Mouse (Mus musculus): ENCODE data around the gene Kdelc2.

Gene Kdelc2

GRCm38 (mm10) chr9:53383951-53384866 is at the start of gene Kdelc2:
TSS of gene Kdelc2 (plus strand) at chr9:53384025.
- peak; percentile 21 to 25 for DNase-seq

DNA sequence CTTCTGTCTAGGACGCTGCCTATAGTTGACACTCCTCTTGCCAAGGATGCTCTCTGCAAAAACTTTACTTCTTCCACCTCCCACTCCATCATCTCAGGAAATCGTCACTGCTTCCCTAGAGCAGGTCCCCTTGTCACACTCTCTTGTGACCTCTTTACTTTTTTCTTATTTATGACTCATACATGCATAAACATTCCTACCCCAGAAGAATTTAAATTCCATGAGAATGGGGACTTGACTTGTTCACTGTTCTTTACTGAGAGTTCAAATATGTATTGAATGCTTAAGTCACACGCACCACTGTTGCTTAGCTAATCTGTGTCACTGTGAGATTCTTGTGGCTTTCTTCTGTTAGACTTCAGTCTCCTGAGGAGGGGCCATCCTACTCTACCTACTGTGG is 48.7 kb upstream of the Kdelc2 start:
- no peak for DNase-seq

DNA sequence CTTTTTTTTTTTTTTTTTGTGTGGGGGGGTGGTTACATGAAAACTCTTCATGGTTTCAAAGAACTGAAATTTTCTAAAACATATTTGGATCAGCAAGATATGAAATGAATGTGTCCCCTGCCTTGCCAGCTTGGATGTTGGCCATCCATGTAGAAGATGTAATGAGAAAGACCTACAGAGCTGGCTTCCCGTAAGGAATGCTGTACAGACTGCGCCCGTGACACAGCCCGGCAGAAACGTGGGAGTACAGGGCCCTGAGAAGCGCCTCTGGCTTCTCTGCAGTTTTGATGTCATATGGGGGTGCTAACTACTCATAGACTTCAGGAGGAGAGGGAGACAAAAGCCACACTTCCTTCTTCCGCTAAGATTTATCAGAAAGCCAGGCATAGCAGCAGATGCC is 44.2 kb upstream of the Kdelc2 start:
- DNase-seq, result no peak

DNA sequence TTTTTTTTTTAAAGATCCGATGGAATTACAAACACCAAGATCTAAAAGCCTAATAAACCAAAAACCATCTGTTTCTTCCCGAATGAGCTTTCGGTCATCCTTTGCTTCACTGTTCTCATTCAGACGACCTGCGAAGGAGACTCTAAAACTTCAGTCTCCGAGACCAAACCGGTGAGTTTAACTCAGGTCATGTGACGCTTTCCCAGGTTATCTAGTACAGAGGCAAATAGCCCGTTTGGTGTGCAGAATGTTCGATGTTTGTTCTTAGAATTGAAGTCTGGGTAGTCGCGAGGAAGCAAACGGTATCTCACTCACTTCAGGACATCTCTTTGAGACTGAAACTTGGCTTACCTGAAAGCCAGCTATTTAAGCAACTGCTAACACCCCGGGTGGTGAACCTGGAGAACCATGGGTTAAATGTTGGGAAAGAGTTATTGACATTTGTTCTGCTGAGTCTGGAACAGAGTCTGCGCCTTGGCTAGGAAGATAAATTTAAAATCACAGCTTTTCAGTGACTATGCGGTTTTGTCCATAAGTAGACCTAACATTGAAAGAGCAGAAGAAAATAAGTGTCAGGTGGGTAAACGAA is 43.4 kb upstream of the Kdelc2 start:
- no peak for DNase-seq

- no peak for DNase-seq
These were observed 42.9 kb upstream of the Kdelc2 start for GRCm38 (mm10) chr9:53340969-53341368.

GRCm38 (mm10) chr9:53341981-53342380 is 41.8 kb upstream of the Kdelc2 start:
- DNase-seq, result no peak

GRCm38 (mm10) chr9:53344646-53345432 is 39.0 kb upstream of the Kdelc2 start:
- no peak for DNase-seq

DNA sequence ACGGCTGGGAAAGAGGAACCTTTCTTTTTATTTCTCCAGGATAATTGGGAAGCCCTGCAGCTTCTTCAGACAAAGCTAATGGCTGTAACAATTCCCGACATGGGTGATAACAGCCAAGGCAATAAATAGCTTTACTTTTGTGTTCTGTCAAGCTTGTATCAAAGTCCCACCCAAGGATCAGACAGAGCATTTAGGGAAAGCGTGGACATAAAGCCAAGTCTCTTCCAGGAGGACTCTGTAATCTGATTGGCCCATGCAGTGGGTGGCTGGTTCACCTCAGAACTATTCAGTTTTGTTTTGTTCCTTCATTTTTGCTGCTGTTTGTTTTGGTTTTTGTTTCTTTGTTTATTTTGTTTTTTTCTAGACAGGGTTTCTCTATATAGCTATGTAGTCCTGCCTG is 38.1 kb upstream of the Kdelc2 start:
- no peak for DNase-seq

- no peak for DNase-seq
These were observed 37.4 kb upstream of the Kdelc2 start for GRCm38 (mm10) chr9:53346402-53346801.

DNA sequence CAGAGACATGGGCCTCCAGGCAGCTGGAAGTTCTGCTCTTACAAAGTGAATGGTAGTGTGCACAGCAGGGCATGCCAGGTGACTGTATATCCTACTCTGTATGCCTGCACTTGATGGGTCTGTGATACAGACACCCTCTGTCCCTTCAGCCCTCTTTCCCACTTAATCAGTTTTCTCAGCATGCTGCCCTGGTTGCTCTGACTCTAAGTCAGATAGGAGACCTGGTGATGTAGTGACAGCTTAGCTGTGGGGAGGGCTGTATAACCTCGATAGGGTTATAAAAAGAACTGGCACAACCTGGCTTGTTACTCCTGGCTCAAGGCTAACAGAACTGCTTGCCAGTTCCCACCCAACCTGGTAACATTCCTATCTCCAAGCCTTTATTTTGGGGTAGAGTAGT is 34.6 kb upstream of the Kdelc2 start:
- DNase-seq, result no peak

DNA sequence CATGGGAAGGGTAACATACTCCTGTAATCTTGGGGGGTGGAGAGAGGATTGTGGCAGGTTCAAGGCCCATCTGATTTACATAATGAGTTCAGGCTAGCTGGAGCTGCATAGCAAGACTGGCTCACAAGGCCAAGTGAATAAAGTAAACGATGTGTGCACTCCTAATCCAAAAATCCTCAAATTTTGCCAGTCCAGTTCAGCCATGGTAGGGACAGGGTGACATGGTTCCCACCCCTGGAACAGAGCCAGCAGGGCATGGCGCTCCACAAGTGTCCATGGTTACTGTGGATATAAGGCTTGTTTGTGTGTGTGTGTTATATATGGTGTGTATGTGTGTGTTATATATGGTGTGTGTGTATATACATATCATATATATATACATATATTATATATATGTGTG is 33.5 kb upstream of the Kdelc2 start:
- DNase-seq, result no peak

DNA sequence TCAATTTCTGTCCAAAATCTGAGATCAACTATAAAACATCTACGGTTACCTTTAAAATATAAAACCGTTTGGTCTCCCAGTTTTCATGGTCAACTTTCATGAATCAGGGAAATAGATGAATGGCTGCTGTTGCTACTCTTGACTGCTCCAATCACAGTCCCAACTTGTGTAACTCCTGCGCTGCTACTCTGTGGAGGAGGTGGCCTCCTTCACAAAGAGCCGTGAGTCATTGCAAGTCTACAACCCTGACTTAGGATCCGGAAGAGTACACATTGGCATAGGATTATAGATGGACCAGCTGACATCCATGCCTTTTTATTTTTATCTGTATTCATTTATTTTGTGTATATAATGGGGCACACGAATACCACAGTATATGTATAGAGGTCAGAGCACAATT is 31.9 kb upstream of the Kdelc2 start:
- DNase-seq, result no peak

- DNase-seq, result no peak
These were observed 30.7 kb upstream of the Kdelc2 start for GRCm38 (mm10) chr9:53353161-53353560.

GRCm38 (mm10) chr9:53356219-53357155 is 27.3 kb upstream of the Kdelc2 start:
- DNase-seq, result no peak

DNA sequence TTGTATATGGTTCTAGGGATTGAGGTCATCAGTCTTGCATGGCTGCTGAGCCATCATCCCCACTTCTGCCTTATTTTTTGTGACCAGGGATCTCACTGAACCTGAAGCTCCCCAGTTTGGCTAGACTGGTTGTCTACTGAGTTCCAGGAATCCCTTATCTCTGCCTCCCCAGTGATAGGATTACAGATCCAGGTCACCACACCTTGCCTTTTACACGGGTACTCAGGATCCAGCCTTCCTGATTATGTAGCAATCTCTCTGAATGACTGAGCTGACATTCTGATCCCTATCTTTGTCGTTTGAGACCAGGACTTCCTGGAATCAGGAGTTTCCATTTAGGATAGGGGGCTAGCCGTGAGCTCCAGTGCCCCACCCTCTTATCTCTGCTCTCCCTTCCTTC is 12.5 kb upstream of the Kdelc2 start:
- DNase-seq, result no peak

- DNase-seq, result no peak
These were observed 7.9 kb upstream of the Kdelc2 start for GRCm38 (mm10) chr9:53375907-53376306.

DNA sequence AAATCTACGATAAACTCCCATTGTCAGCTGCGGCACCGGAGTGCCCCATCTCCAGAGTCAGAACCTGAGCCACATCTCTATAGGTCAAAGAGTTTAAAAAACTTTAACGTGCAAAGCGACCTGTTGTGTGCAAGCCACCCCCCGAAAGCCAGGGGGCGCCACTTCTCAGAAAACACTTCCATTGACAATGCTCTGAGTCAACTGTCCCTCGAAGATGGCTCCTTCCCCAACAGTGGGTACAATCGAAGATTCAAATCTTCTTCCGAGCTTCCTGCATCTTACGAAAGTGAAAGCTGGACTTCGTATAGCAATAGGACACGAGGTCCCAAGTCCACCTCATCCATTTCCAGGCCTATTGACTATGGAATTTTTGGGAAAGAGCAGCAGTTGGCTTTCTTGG is 7.0 kb upstream of the Kdelc2 start:
- peak; percentile 23 to 33 for DNase-seq

DNA sequence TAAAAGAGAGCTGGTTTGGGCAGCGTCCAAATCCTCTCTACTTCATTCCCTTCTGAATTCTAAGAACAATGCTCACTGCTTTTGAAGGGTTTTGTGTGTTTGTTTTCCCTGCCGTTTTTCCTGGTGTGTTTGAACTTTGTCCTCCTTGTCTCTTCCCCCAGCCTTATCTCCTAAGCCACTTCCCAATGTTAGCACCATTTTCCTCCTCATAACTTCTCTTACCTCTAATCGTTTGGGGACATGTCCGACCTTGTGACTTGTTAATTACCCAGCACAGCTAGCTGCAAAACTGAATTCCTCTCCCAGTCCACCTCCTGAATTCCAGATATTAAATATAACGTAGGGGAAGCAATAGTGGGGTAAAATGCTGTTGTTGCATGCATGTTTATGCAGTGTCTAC is 6.2 kb upstream of the Kdelc2 start:
- DNase-seq, result no peak

DNA sequence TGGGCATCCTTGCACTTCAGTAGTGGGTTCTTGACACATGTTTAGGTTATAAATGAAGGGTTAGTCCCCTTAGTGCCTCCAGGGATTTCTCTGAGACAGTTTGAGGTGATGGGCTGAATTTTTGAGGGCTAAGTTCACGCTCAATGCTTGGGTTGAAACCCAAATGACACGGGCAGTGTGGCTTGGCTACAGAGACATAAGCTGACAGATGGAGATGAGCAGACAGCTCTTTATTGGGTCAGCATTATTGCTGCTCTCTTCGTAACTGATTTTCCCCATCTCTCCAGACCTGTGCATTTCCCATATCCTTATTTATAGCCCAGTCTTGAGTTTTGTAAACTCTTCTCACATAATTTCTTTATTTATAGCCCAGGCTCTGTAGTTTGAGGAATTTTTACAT is 5.7 kb upstream of the Kdelc2 start:
- DNase-seq, result no peak

GRCm38 (mm10) chr9:53380595-53380994 is 3.2 kb upstream of the Kdelc2 start:
- DNase-seq, result no peak

- DNase-seq, result no peak
These were observed 2.7 kb upstream of the Kdelc2 start for GRCm38 (mm10) chr9:53381113-53381615.

DNA sequence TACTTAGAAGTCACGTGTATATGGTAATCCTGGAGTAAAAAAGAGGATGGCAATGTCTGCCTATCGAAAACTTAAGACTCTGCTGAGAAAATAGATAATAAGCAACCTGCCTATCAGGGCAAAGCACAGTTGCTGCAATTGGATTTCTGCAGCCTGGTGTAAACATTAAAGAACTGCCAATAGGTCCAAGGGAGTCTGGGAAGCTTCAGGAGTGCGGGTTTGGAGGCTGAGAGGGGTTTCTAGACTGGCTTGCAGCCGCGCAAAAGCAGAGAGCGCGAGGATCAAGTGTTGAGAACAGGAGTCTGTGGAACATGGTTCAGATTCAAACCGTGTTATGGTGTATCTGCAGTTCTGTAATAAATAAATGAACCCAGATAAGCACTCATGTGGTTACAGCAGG is 1.0 kb downstream of the Kdelc2 start:
- DNase-seq, result no peak
